In the genomic region with DNA sequence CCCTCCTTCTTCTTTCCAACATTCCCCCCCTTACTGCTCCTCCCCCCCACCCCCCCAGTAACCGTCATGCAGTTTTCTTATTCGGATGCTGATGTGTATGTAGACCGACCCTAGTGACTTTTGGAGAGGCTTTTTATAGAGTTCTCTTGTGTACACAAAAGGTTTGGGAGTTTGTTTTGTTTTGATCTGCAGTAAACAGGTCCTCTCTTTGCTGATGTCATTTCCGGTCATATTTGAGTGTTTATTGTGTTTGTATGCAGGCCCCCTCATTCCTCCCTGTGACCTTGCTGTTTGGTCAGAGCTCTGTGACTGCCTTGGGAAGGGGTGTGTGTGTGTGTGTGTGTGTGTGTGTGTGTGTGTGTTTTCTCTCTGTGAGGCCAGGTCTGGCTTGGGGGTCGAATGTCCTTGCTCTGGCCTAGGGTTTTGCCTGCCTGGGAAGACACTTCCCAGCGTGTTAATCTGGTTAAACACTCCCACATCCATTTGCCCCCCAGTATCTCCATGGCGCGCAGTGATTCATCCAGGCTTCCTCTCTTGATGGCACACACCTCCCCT, we compare ENCODE assay signal across 9 mouse cellular contexts.
A peak's percentile ranks its signal among the peaks of the same experiment; 100 is the strongest.
DNase-seq lines count a peak whose midpoint lies in the region; ATAC-seq lines count a peak whose summit lies in the region.
"Had no signal": no experiment of that assay in that cellular context is flagged by ENCODE, and none has a peak within 500 bp of the region (broad histone marks: within the 10 kb centered on the region; RNA-seq: fewer than 3 reads in every experiment).

No protein-coding gene starts in this region.

- H3K4me1 ChIP-seq in brown adipose tissue, adult 24 weeks (ENCODE audit: control insufficient read depth, insufficient read depth, insufficient read length, low read length), result peaks cover 9% of the 10 kb centered on the region; the same call in 1 of the 2 replicates
- H3K4me1 ChIP-seq in hindbrain, embryonic 16.5 days (ENCODE audit: control insufficient read depth, insufficient read depth, low read depth, low read length), result peaks cover 6% of the 10 kb centered on the region
- peaks cover 86% of the 10 kb centered on the region for H3K4me1 ChIP-seq in midbrain, embryonic 10.5 days

- no peak overlapping the region for H3K4me3 ChIP-seq in brown adipose tissue, adult 24 weeks (ENCODE audit: insufficient read depth, low read depth, low read length)
- no peak overlapping the region; the same call in 1 of the 2 replicates for H3K4me3 ChIP-seq in hindbrain, embryonic 16.5 days (ENCODE audit: low read length)
- peak overlapping the region; percentile 89 for H3K4me3 ChIP-seq in midbrain, embryonic 10.5 days

- peak overlapping the region; percentile 43 for H3K9ac ChIP-seq in hindbrain, embryonic 16.5 days (ENCODE audit: low read depth, low read length)

- peaks cover 3% of the 10 kb centered on the region; the same call in 1 of the 2 replicates for H3K27me3 ChIP-seq in hindbrain, embryonic 16.5 days (replicated peaks; ENCODE audit: control insufficient read depth, insufficient read depth, low read length)
- no peaks in the 10 kb centered on the region for H3K27me3 ChIP-seq in midbrain, embryonic 10.5 days (ENCODE audit: low read depth, poor library complexity, severe bottlenecking)

- peak; percentile 89 for DNase-seq in heart, adult 11 months
- DNase-seq in heart, postnatal 10 days, result no peak
- DNase-seq in midbrain, embryonic 10.5 days (ENCODE audit: low spot score), result no peak
- no peak for DNase-seq in urinary bladder, postnatal 36 days (ENCODE audit: low spot score in 2 of 2)
- DNase-seq in right cerebral cortex, adult 18-20 months, result no peak
- DNase-seq in left cerebral cortex, adult 18-20 months (ENCODE audit: low spot score in 2 of 2), result no peak

- H3K4me2 ChIP-seq in hindbrain, embryonic 16.5 days (ENCODE audit: low read length), result peak overlapping the region; percentile 65

- intact Hi-C loops in heart, postnatal 10 days (cut with DNase I), result no loop called here

- WGBS in hindbrain, embryonic 16.5 days, result 25% methylated on average over 8 of the region's 8 CpGs
- WGBS in midbrain, embryonic 10.5 days, result 11% methylated on average over 7 of the region's 8 CpGs

- H3K27ac ChIP-seq in brown adipose tissue, adult 24 weeks (replicated peaks; ENCODE audit: low read depth, low read length), result peak overlapping the region; percentile 37; the same call in 1 of the 2 replicates
- peak overlapping the region; percentile 59 for H3K27ac ChIP-seq in hindbrain, embryonic 16.5 days (ENCODE audit: low read depth, low read length)
- peak overlapping the region; percentile 100 for H3K27ac ChIP-seq in midbrain, embryonic 10.5 days (replicated peaks)
- H3K27ac ChIP-seq: macrophage had no signal

- no peaks in the 10 kb centered on the region for H3K36me3 ChIP-seq in hindbrain, embryonic 16.5 days (ENCODE audit: control insufficient read depth, insufficient read depth, low read length)
- H3K36me3 ChIP-seq in midbrain, embryonic 10.5 days, result no peaks in the 10 kb centered on the region

- H3K9me3 ChIP-seq in hindbrain, embryonic 16.5 days (ENCODE audit: control insufficient read depth, low read length), result no peaks in the 10 kb centered on the region
- H3K9me3 ChIP-seq in midbrain, embryonic 10.5 days (replicated peaks), result no peaks in the 10 kb centered on the region

- ATAC-seq in hindbrain, embryonic 16.5 days, result no peak

Comparison
In these comparisons a context has a peak if more than half of its experiments do, and no peak if none do; other contexts are left out.
1. H3K27ac ChIP-seq: peak in every context shown above with its lines; median percentile 100 in midbrain, embryonic 10.5 days; 59 in hindbrain, embryonic 16.5 days; 37 in brown adipose tissue, adult 24 weeks.